Mouse (Mus musculus) liver, embryonic 14.5 days (tissue): ENCODE data around the gene Akr1b3. TPM values are rescaled to one million over a fixed set of nuclear protein-coding genes. Genes with fewer than 3 reads are reported as not detected.
"Not testable (repeated sequence)": the region's sequence is repeated elsewhere in the genome, so short reads cannot be mapped to it uniquely, and the experiment has no call there.

Experiments
- ATAC-seq: fragments of 200-750 bp; cut with Nextera tagmentation; 2 replicates; pipeline ENCODE4 v1.8.0; 2017; ENCODE audit warnings: moderate number of reproducible peaks, mild to moderate bottlenecking, moderate library complexity; ENCODE audit not compliant: insufficient read depth
- DNase-seq, 3 experiments: peaks; one replicate each; pipeline ENCODE4 v3.0.0-alpha.2; 2012 to 2013; ENCODE audit warnings: low read depth in 3 of 3, low spot score in 3 of 3
- H3K27ac ChIP-seq: fragments of 300-500 bp; sonication (generic); 2 replicates; pipeline ENCODE4 v1.5.1; 2014; ENCODE audit warnings: moderate library complexity, mild to moderate bottlenecking, control low read depth, inconsistent platforms
- H3K27me3 ChIP-seq: fragments of 300-500 bp; sonication (generic); 2 replicates; pipeline ENCODE4 v1.6.1; 2014; ENCODE audit warnings: mild to moderate bottlenecking, low read length, moderate library complexity; ENCODE audit not compliant: control insufficient read depth, insufficient read depth
- H3K36me3 ChIP-seq: fragments of 300-500 bp; sonication (generic); replicated peaks from 2 replicates; pipeline ENCODE4 v1.6.1; 2014; ENCODE audit warnings: low read depth; ENCODE audit not compliant: control insufficient read depth, insufficient read depth
- H3K4me1 ChIP-seq, 2 experiments: fragments of 200-500 bp in 1 of 2; fragments of 300-500 bp in 1 of 2; sonication (generic) in 1 of 2; replicated peaks; 2 replicates each; pipeline ENCODE4 v1.6.1; 2012 to 2014; ENCODE audit warnings: antibody characterized with exemption in 1 of 2, inconsistent platforms in 1 of 2, low read length in 1 of 2; ENCODE audit not compliant: control insufficient read depth in 2 of 2, insufficient read depth in 2 of 2
- H3K4me2 ChIP-seq: fragments of 300-500 bp; sonication (generic); 2 replicates; pipeline ENCODE4 v1.6.1; 2014; ENCODE audit warnings: low read depth, mild to moderate bottlenecking, control low read depth, moderate library complexity
- H3K4me3 ChIP-seq, 2 experiments: fragments of 200-500 bp in 1 of 2; fragments of 300-500 bp in 1 of 2; sonication (generic) in 1 of 2; 2 replicates each; pipeline ENCODE4 v1.5.1; 2012 to 2014; ENCODE audit warnings: low read depth in 2 of 2, low read length in 2 of 2, mild to moderate bottlenecking in 2 of 2, control low read depth in 1 of 2, inconsistent platforms in 1 of 2, moderate library complexity in 1 of 2; ENCODE audit not compliant: insufficient read depth in 1 of 2
- H3K9ac ChIP-seq: fragments of 300-500 bp; sonication (generic); replicated peaks from 2 replicates; pipeline ENCODE4 v1.6.1; 2014; ENCODE audit warnings: mild to moderate bottlenecking, control low read depth, moderate library complexity
- H3K9me3 ChIP-seq: fragments of 300-500 bp; sonication (generic); 2 replicates; pipeline ENCODE4 v1.6.1; 2016; ENCODE audit warnings: low read length, mixed read lengths; ENCODE audit not compliant: control insufficient read depth
- CTCF ChIP-seq: IDR thresholded peaks from 2 replicates; pipeline ENCODE4 v1.5.1; 2016; ENCODE audit warnings: antibody characterized with exemption, low read depth, control low read depth
- EP300 ChIP-seq: IDR thresholded peaks from 2 replicates; pipeline ENCODE4 v1.6.1; 2016; ENCODE audit warnings: antibody characterized with exemption, low read depth
- WGBS: fragments of 180-500 bp; shearing (Covaris S2); extraction: QIAGEN DNeasy Blood & Tissue Kit; methylation state at CpG from one replicate; pipeline ENCODE4 v1.1.7; 2014; ENCODE audit not compliant: insufficient replicate concordance; 5-methylcytosine and 5-hydroxymethylcytosine counted together
- polyA plus RNA-seq, 2 experiments: library from polyadenylated mRNA; depleted of rRNA in 1 of 2; stranded (reverse) in 1 of 2; unstranded in 1 of 2; fragments of >200 nt; fragmentation: Nextera tagmentation in 1 of 2; extraction: Ambion mirVana in 1 of 2; gene quantifications; 2 replicates each; pipeline versions ENCODE4 v1.2.1 to v1.2.3; 2012 to 2014

Akr1b3 gene
- polyA plus RNA-seq, 2 experiments: 32.2 to 50.4 TPM

DNA sequence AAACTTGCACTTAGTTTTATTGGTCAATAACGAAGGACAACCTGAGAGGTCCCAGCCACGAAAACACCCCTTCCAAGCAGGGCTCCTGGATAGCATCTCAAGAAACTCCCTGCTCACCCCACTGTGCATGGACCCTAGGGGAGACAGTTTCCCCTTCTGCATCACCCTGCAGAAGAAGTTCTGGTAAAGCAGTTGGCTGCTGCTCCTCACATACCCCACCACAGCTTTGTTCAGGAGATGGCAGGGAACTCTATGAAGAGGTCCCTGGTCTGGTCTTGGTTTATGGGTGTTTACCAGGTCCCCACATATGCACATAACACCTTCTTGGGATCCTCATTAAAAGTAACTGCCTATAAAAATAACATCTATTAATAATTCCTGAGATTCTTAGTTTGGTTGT, 25.2 kb upstream of the Akr1b3 start:
- no peak overlapping the region for H3K4me3 ChIP-seq
- no peak overlapping the region for H3K4me2 ChIP-seq
- no peak overlapping the region for H3K27ac ChIP-seq
- no peak for TF ChIP-seq EP300
- no peak for TF ChIP-seq CTCF
- no peak overlapping the region for H3K9ac ChIP-seq
- no peaks in the 10 kb centered on the region for H3K27me3 ChIP-seq
- no peak for DNase-seq
- WGBS: 61% methylated on average over 2 of the region's 2 CpGs
- no peak for ATAC-seq
- H3K9me3 ChIP-seq: no peaks in the 10 kb centered on the region
- H3K36me3 ChIP-seq: no peaks in the 10 kb centered on the region
- H3K4me1 ChIP-seq: no peaks in the 10 kb centered on the region

DNA sequence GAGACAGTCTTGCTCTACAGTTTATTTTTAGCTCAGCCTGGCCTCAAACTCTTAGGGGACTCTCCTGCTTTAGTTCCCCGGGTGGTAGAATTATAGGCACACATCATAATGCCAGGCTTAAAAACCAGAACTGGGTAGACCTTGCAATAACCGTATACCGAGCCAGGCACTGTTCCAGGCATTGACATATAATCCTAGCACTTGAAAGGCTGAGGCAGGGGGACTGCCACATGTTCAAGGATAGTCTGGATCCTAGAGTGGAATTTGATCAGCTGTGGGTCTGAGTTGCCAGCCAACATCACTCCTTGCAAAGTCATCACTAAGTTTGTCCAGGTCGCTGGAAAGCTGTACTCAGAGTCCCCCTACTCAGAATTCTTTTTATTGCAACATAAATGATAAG, 24.7 kb upstream of the Akr1b3 start:
- Histone ChIP-seq H3K27me3 (no peaks in the 10 kb centered on the region), H3K9ac (no peak overlapping the region), H3K27ac (no peak overlapping the region), H3K4me3 (no peak overlapping the region), H3K9me3 (no peaks in the 10 kb centered on the region), H3K4me2 (no peak overlapping the region), H3K36me3 (no peaks in the 10 kb centered on the region), H3K4me1 (no peaks in the 10 kb centered on the region)
- WGBS: 55% methylated on average over 4 of the region's 4 CpGs
- TF ChIP-seq CTCF (no peak), EP300 (no peak)
- no peak for ATAC-seq
- DNase-seq: no peak

DNA sequence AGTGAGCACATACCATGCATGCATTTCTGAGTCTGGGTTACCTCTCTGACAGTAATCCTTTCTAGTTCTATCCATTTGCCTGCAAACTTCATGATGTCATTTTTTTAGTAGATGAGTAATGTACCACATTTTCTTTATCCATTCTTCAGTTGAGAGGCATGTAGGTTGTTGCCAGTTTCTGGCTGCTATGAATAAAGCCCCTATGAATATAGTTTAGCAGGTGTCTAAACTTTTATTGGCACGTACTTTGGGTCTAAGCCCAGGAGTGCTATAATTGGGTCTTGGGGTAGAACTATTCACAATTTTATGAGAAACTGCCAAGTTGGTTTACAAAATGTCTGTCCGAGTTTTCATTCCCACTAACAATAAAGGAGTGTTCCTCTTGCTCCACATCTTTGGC, 20.5 kb upstream of the Akr1b3 start:
- Histone ChIP-seq H3K27me3 (no peaks in the 10 kb centered on the region), H3K9me3 (no peaks in the 10 kb centered on the region), H3K27ac (no peak overlapping the region), H3K9ac (no peak overlapping the region), H3K4me1 (no peaks in the 10 kb centered on the region), H3K4me2 (no peak overlapping the region), H3K36me3 (no peaks in the 10 kb centered on the region), H3K4me3 (no peak overlapping the region)
- ATAC-seq (no peak), DNase-seq (no peak)
- TF ChIP-seq EP300: no peak
- no peak for TF ChIP-seq CTCF
- 47% methylated on average over 2 of the region's 2 CpGs for WGBS

DNA sequence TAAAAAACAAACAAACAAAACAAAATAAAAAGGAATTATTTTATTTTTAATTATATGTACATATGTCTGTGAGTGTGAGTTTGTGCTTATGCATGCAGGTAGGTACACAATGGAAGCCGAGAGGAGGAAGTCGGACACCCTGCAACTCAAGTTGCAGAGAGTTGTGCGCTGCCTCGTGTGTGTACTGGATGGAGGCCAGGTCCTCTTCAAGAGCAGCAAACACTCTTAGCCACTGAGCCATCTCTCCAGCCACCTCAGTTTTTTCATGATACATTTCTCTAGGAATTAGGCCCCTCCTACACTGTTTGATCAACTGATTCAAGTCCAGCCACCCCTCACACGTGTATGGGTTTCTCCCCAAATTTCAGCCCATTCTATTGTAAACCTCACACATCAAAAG, 17.4 kb upstream of the Akr1b3 start:
- Histone ChIP-seq H3K9ac (no peak overlapping the region), H3K27ac (no peak overlapping the region), H3K27me3 (no peaks in the 10 kb centered on the region), H3K36me3 (no peaks in the 10 kb centered on the region), H3K4me1 (no peaks in the 10 kb centered on the region), H3K9me3 (no peaks in the 10 kb centered on the region), H3K4me2 (no peak overlapping the region), H3K4me3 (no peak overlapping the region)
- 58% methylated on average over 5 of the region's 5 CpGs for WGBS
- DNase-seq (no peak), ATAC-seq (no peak)
- TF ChIP-seq CTCF: no peak
- no peak for TF ChIP-seq EP300

DNA sequence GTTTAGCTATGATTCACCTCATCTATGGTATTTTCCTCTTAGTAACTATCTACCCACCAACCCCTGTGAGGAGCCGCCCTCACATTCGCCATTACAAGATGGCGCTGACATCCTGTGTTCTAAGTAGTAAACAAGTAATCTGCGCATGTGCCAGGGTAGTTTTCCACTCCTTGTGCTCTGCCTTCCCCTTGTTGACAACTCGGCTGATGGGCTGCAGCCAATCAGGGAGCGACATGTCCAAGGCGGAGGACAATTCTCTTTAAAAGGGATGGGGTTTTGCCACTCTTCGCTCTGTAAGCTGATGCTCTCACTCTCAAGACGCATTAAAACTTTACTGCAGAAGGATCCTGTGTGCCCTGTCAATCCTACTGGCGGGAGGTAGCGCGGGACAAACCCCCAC, 14.5 kb upstream of the Akr1b3 start:
- not testable (repeated sequence) for H3K4me1 ChIP-seq, DNase-seq, H3K27me3 ChIP-seq, ATAC-seq, H3K4me3 ChIP-seq, H3K4me2 ChIP-seq, H3K27ac ChIP-seq, H3K9ac ChIP-seq, H3K36me3 ChIP-seq, H3K9me3 ChIP-seq
- WGBS: 71% methylated on average over 12 of the region's 12 CpGs

DNA sequence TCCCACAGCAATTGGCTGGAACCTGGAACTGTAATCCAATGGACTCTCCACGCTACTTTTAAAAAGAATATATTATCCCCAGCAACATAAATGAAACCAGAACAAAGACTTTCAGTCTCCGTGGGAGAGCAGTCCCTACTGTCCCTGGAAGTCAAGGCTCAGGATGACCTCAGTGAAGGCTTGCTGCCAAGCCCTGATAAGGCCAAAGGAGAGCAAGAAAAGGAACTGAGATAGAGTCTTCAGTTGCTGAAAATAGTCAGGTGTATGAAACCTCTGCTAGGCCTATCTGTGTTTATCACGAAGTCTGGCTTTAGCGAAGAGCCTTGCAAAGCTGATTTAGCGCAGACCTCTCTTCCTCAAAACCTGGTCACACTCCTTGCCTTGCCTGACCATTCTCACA, 14.1 kb upstream of the Akr1b3 start:
- H3K9me3 ChIP-seq: no peaks in the 10 kb centered on the region
- H3K4me1 ChIP-seq: no peaks in the 10 kb centered on the region
- no peak for TF ChIP-seq CTCF
- H3K4me2 ChIP-seq: no peak overlapping the region
- no peak overlapping the region for H3K9ac ChIP-seq
- no peak overlapping the region for H3K4me3 ChIP-seq
- no peaks in the 10 kb centered on the region for H3K27me3 ChIP-seq
- no peak for DNase-seq
- no peak for ATAC-seq
- no peaks in the 10 kb centered on the region for H3K36me3 ChIP-seq
- WGBS: 34% methylated on average over 5 of the region's 5 CpGs
- no peak overlapping the region for H3K27ac ChIP-seq
